Mouse (Mus musculus) limb, embryonic 11.5 days (tissue): ENCODE measurements around the gene App. TPM values are rescaled to one million over a fixed set of nuclear protein-coding genes. Genes with fewer than 3 reads are reported as not detected.

Experiments used
- ATAC-seq: fragments of 200-750 bp; cut with Nextera tagmentation; 2 replicates; pipeline ENCODE4 v1.8.0; 2017; ENCODE audit warnings: low read depth; ENCODE audit not compliant: insufficient number of reproducible peaks, low FRiP score, low TSS enrichment
- DNase-seq: peaks from one replicate; pipeline ENCODE4 v3.0.0-alpha.2; 2015; ENCODE audit warnings: low spot score
- H3K27ac ChIP-seq: fragments of 300-500 bp; sonication (generic); replicated peaks from 2 replicates; pipeline ENCODE4 v1.5.1; 2014; ENCODE audit warnings: low read depth, mild to moderate bottlenecking, low read length
- H3K27me3 ChIP-seq: fragments of 300-500 bp; sonication (generic); 2 replicates; pipeline ENCODE4 v1.6.1; 2014; ENCODE audit warnings: mild to moderate bottlenecking, low read length, mixed read lengths; ENCODE audit not compliant: control insufficient read depth, insufficient read depth
- H3K36me3 ChIP-seq: fragments of 300-500 bp; sonication (generic); 2 replicates; pipeline ENCODE4 v1.6.1; 2014; ENCODE audit warnings: mild to moderate bottlenecking, low read length, moderate library complexity, mixed read lengths; ENCODE audit not compliant: control insufficient read depth, insufficient read depth
- H3K4me1 ChIP-seq: fragments of 300-500 bp; sonication (generic); 2 replicates; pipeline ENCODE4 v1.6.1; 2014; ENCODE audit warnings: low read length, mixed read lengths; ENCODE audit not compliant: control insufficient read depth, insufficient read depth
- H3K4me2 ChIP-seq: fragments of 300-500 bp; sonication (generic); 2 replicates; pipeline ENCODE4 v1.6.1; 2014; ENCODE audit warnings: low read depth, mild to moderate bottlenecking, moderate library complexity; ENCODE audit not compliant: severe bottlenecking
- H3K4me3 ChIP-seq: fragments of 300-500 bp; sonication (generic); 2 replicates; pipeline ENCODE4 v1.5.1; 2014; ENCODE audit warnings: low read depth, low read length
- H3K9ac ChIP-seq: fragments of 300-500 bp; sonication (generic); 2 replicates; pipeline ENCODE4 v1.6.1; 2014; ENCODE audit warnings: mild to moderate bottlenecking, low read length
- H3K9me3 ChIP-seq: fragments of 300-500 bp; sonication (generic); 2 replicates; pipeline ENCODE4 v1.6.1; 2016; ENCODE audit warnings: low read length; ENCODE audit not compliant: control insufficient read depth
- WGBS: fragments of 180-500 bp; shearing (Covaris S2); extraction: QIAGEN DNeasy Blood & Tissue Kit; methylation state at CpG from one replicate; pipeline ENCODE4 v1.1.7; 2014; 5-methylcytosine and 5-hydroxymethylcytosine counted together
- polyA plus RNA-seq: library from polyadenylated mRNA; unstranded; fragments of >200 nt; fragmentation: Nextera tagmentation; extraction: Ambion mirVana; gene quantifications from 2 replicates; pipeline ENCODE4 v1.2.1, GENCODE M21; 2014

The App gene
- polyA plus RNA-seq, 1 experiment from 2014 or later: 93.6 TPM

DNA sequence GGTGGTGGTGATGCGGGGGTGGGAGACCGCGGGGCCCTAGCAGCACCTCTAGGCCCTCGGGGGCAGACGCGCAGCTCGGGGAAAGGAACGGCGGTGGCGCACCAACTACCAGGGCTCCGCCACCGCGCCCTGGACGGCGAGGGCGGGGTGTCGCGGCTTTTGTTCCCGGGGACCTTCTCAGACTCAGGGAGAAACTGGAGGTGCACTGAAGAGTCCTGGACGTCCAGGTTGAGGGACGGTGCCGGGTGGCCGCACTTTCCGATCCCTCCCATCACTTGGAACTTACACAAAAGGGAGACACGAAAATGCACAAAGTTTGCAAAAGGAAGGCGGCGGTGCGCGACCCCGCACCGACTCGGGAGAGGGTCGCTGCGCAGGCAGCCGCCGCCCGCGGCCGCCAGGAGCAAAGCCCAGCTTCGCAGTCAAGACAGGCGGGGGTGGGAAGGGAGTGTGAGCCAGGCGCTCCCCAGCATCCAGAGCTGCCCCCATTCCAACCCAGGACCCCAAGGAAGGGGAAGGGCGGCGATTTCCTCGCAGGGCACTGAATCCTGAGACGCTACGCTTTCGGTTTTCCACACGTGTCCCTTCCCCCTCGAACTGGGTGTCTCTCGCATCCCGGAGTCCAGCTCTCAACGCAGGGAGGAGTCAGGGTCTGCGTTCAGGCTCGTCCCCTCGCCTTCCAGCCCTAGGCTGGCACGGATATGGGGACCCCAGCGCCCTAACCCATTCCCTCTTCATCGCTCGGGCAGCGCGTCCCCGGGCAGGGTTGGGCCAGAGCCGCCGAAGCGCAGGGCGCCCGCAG, 794 bp downstream of the App start:
- under 1% methylated on average over 67 of the region's 68 CpGs for WGBS
- Histone ChIP-seq H3K27me3 (0 out of 2 replicates have a peak, but pooled peaks cover 2% of the 10 kb centered on the region), H3K9me3 (no peaks in the 10 kb centered on the region), H3K27ac (peak overlapping the region; percentile 75), H3K9ac (peak overlapping the region; percentile 91), H3K36me3 (no peaks in the 10 kb centered on the region), H3K4me3 (peak overlapping the region; percentile 92), H3K4me2 (peak overlapping the region; percentile 63), H3K4me1 (peaks cover 8% of the 10 kb centered on the region)
- DNase-seq (peak; percentile 78), ATAC-seq (peak; percentile 64)

GRCm38 (mm10) chr16:85171976-85172570, 1.5 kb downstream of the App start:
- Histone ChIP-seq H3K9ac (peak overlapping the region; percentile 91), H3K9me3 (no peaks in the 10 kb centered on the region), H3K4me3 (peak overlapping the region; percentile 92), H3K27me3 (0 out of 2 replicates have a peak, but pooled peaks cover 2% of the 10 kb centered on the region), H3K4me1 (peaks cover 8% of the 10 kb centered on the region), H3K4me2 (peak overlapping the region; percentile 63), H3K27ac (peak overlapping the region; percentile 75), H3K36me3 (no peaks in the 10 kb centered on the region)
- peak; percentile 74 for DNase-seq
- WGBS: 1% methylated on average over 9 of the region's 10 CpGs
- ATAC-seq: peak; percentile 33; the same call in 1 of the 2 replicates

DNA sequence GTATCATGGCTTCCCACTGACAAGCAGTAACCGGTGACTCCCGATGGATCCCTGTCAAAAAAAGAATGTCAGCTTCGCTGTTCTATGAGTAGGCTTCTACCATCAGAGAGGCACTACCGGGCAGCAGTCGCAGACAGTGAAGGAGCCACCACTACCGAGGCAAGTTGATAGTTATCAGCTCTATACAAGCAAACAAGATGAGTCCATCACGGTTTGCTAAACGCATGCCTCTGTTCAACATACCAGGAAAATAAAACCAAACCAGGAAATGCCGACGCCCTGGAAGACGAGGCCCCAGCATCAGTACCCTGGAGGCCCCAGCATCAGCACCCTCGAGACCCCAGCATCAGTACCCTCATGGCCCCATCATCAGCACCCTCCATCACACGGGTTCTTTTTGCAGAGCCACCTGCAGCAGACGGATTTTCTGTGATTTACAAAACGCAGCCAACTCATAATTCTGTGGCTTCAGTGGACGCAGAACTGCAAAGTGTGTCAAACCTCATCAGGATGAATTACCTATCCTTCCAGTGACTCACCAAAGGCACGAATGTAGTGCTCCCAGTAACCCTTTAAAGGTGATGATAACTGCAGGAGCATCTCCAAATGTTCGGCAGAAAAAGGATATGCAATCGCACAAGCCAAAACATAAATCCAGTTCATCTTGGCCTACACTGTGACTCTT, 2.6 kb downstream of the App start:
- no peak for ATAC-seq
- no peak overlapping the region for H3K4me3 ChIP-seq
- no peak overlapping the region; the same call in 1 of the 2 replicates for H3K4me2 ChIP-seq
- 75% methylated on average over 19 of the region's 19 CpGs for WGBS
- no peaks in the 10 kb centered on the region for H3K36me3 ChIP-seq
- H3K27ac ChIP-seq: no peak overlapping the region
- no peak for DNase-seq
- H3K9ac ChIP-seq: no peak overlapping the region
- 0 out of 2 replicates have a peak, but pooled peaks cover 2% of the 10 kb centered on the region for H3K27me3 ChIP-seq
- H3K9me3 ChIP-seq: no peaks in the 10 kb centered on the region
- H3K4me1 ChIP-seq: peaks cover 8% of the 10 kb centered on the region

- H3K9me3 ChIP-seq: no peaks in the 10 kb centered on the region
- H3K4me3 ChIP-seq: no peak overlapping the region
- no peaks in the 10 kb centered on the region for H3K36me3 ChIP-seq
- H3K4me2 ChIP-seq: no peak overlapping the region
- no peak overlapping the region for H3K27ac ChIP-seq
- peaks cover 11% of the 10 kb centered on the region for H3K4me1 ChIP-seq
- H3K9ac ChIP-seq: no peak overlapping the region
- 32% methylated on average over 5 of the region's 5 CpGs for WGBS
- ATAC-seq (no peak), DNase-seq (peak; percentile 41)
- no peaks in the 10 kb centered on the region for H3K27me3 ChIP-seq
These were observed 4.7 kb downstream of the App start for GRCm38 (mm10) chr16:85168821-85169220.

DNA sequence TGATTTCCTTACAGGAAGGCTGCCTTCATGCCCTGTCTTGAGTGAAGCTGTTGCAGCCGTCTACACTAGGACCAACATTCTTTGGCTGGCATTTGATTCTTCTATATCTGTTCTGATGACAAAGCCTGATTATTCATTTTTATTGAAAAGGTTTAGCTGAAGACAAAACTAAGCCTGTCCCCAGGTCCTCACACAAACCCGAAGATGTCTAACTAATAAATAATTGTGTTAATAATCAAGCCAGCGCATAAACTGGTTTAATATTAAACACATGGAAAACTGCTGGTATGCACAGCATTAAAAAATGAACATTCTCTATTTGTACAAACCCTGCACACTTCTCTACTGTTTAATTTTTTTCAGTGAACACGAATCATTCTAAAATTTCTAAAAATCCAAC, 7.4 kb downstream of the App start:
- Histone ChIP-seq H3K36me3 (no peaks in the 10 kb centered on the region), H3K4me2 (no peak overlapping the region), H3K27ac (no peak overlapping the region), H3K4me3 (no peak overlapping the region), H3K9ac (no peak overlapping the region), H3K4me1 (peaks cover 11% of the 10 kb centered on the region), H3K9me3 (no peaks in the 10 kb centered on the region), H3K27me3 (no peaks in the 10 kb centered on the region)
- ATAC-seq (no peak), DNase-seq (no peak)
- WGBS: 81% methylated on average over 4 of the region's 4 CpGs

DNA sequence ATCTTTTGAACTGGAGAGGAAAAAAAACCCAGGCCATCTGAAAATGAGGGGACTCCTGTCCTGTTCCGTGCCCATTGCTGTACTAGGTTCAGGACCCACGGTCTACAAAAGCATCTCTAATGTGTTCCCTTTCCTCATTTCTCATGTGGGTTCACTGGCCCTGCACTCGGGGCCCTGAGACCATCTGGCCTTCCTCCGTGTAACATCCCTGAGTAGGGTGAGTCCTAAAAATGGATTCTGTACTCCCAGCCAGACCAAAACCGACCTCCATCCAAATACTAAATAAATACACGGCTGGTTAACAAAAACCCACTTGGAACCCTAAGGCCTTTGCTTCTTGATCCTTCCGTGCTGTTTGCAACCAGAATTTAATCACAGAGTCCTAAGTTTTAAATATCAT, 7.9 kb downstream of the App start:
- no peak for DNase-seq
- whole genome bisulfite sequencing: 71% methylated on average over 7 of the region's 7 CpGs
- Histone ChIP-seq H3K27ac (no peak overlapping the region), H3K9me3 (no peaks in the 10 kb centered on the region), H3K4me1 (peaks cover 9% of the 10 kb centered on the region), H3K4me2 (no peak overlapping the region), H3K9ac (no peak overlapping the region), H3K27me3 (no peaks in the 10 kb centered on the region), H3K36me3 (no peaks in the 10 kb centered on the region), H3K4me3 (no peak overlapping the region)
- ATAC-seq: no peak

DNA sequence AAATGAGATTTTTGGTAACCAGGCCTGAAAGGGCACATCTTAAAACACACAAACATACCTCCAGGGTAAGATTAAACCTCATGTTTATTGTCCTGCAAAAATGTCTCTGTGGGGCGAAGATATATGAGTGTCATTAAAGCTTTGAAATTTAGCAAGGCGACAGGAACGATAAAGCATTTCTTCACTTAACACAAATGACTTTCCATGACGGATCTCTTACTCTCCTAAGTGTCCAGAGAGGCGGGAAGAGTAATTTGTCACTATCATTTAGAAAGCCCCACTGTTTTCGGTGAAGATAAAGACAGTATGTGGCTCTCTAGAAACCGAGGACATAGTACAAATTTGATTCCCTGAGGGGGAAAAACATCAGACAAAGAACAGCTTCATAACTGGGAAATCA, 8.4 kb downstream of the App start:
- 28% methylated on average over 7 of the region's 7 CpGs for WGBS
- Histone ChIP-seq H3K27ac (no peak overlapping the region), H3K9ac (no peak overlapping the region)

DNA sequence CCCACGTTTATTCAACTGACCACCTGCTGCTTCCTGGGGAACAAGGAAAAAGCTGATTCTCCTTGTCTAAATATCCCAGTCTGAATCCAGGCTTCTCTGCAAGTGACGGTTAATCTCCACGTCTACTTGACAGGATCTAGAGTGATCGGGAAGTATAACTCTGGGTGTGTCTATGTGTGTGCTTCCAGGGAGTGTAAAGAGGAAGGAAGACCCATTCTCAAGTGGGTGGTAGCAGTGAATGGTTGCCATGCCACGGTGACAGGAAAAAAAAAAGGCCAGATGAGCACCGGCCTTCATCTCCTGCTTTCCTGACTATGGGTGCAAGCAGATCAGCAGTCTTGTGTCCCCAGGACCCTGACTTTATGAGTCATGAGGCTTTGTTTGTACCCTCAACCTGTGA, 10.8 kb downstream of the App start:
- Histone ChIP-seq H3K4me2 (no peak overlapping the region), H3K27ac (no peak overlapping the region), H3K4me3 (no peak overlapping the region), H3K36me3 (no peaks in the 10 kb centered on the region), H3K9ac (no peak overlapping the region), H3K4me1 (peaks cover 8% of the 10 kb centered on the region; the same call in 1 of the 2 replicates), H3K9me3 (no peaks in the 10 kb centered on the region), H3K27me3 (no peaks in the 10 kb centered on the region)
- no peak for ATAC-seq
- no peak for DNase-seq
- WGBS: 93% methylated on average over 6 of the region's 6 CpGs

More for the DNA sequence above, 8.4 kb downstream of the App start:
- Histone ChIP-seq H3K4me3 (no peak overlapping the region), H3K4me1 (peaks cover 9% of the 10 kb centered on the region), H3K4me2 (no peak overlapping the region), H3K27me3 (no peaks in the 10 kb centered on the region), H3K9me3 (no peaks in the 10 kb centered on the region), H3K36me3 (no peaks in the 10 kb centered on the region)
- DNase-seq (no peak), ATAC-seq (no peak)
